Mouse (Mus musculus): ENCODE measurements around the gene Mybph. TPM values are rescaled to one million over a fixed set of nuclear protein-coding genes. Genes with fewer than 3 reads are reported as not detected.
A peak's percentile ranks its signal among the peaks of the same experiment; 100 is the strongest.

Mybph gene
- polyA plus RNA-seq, 1 experiment = not detected

DNA sequence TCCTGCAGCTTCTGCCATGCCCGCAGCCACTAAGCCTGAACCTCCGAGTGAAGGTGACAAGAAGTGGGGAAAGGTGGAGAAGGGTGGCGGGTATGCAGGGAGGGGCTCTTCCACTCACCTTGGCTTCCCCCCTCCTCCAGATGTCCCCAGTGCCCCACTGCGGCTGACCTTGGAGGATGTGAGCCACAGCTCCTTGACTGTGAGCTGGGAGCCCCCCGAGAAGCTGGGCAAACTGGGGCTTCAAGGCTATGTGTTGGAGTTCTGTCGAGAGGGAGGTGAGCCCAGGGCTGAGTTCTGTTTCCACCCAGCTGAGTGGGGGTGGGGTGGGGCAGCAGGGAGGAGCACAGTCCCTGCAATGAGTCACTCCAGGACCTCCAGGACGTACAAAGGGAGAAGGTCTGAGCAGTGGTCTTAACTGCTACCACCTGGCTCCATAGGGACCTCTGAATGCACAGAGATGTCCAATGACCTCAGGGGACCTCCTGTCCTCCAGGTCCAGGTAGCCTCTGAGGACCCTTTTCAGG lies 488 bp downstream of the Mybph start:
- Histone ChIP-seq H3K4me1 (ENCODE audit: control insufficient read depth, insufficient read depth, low read length) (peaks cover 66% of the 10 kb centered on the region), H3K4me3 (ENCODE audit: insufficient read depth, low read depth, low read length) (no peak overlapping the region), H3K27ac (ENCODE audit: insufficient read depth, low read depth, low read length) (no peak overlapping the region)
- TF ChIP-seq CTCF (IDR thresholded peaks at IDR 0.05; ENCODE audit: insufficient read depth, low read depth, low read length) (no peak), POLR2A (IDR thresholded peaks at IDR 0.05; ENCODE audit: insufficient read depth, low read depth, low read length) (no peak)
- 72% methylated on average over 7 of the region's 7 CpGs for WGBS

DNA sequence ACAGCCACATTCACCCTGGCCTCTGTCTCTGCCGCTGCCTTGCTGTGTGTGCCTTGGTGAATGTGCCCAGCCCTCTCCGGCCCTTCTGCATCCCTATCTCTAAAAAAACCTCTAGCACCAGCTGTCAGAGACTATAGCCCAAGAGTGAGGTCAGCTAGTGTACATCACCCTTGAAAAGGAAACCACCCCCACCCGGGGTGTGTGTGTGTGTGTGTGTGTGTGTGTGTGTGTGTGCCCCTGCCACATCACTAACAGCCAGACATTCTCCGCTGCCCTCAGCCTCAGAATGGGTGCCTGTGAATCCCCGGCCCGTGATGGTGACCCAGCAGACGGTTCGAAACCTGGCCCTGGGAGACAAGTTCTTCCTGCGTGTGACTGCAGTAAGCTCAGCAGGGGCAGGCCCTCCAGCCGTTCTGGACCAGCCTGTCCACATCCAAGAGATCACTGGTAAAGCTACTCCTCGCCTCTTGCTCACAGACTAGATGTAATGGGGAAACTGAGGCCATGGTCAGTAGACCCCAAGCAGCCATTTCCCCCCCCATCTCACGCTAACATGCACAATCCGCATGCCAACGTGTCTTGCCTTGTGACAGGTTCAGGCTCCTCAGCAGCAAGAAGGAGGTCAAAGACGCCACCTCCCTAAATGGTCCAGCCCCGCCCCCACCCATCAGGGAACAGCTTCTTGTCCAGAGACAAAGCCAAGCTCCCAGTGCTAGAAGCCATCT lies 1.2 kb downstream of the Mybph start:
- TF ChIP-seq POLR2A (IDR thresholded peaks at IDR 0.05; ENCODE audit: insufficient read depth, low read depth, low read length) (no peak), CTCF (IDR thresholded peaks at IDR 0.05; ENCODE audit: insufficient read depth, low read depth, low read length) (no peak)
- WGBS = 87% methylated on average over 16 of the region's 16 CpGs
- Histone ChIP-seq H3K4me3 (ENCODE audit: insufficient read depth, low read depth, low read length) (no peak overlapping the region), H3K27ac (ENCODE audit: insufficient read depth, low read depth, low read length) (no peak overlapping the region), H3K4me1 (ENCODE audit: control insufficient read depth, insufficient read depth, low read length) (peaks cover 65% of the 10 kb centered on the region)

DNA sequence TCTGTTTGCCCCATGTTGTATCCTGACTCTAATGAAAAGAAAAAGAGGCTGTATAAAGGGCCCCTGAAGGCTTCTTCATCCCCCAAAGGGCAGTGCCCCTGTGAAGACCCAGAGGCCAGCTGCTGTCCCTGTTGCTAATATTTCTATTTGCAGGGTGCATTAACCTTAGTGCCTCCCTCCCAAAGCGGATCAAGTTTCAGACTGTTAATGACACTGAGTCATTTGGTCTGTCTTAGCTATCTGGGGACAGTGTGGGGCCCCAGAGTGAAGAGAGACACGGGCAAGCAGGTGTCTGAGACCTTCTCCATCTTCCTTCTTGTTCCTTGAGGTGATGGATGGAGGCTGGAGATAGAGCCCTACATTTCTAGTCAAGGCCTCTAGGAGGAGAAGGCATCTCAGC lies 1.9 kb downstream of the Mybph start:
- no peak overlapping the region for H3K27ac ChIP-seq (ENCODE audit: insufficient read depth, low read depth, low read length)
- TF ChIP-seq CTCF (IDR thresholded peaks at IDR 0.05; ENCODE audit: insufficient read depth, low read depth, low read length) (no peak), POLR2A (IDR thresholded peaks at IDR 0.05; ENCODE audit: insufficient read depth, low read depth, low read length) (no peak)
- WGBS = 75% methylated on average over 2 of the region's 2 CpGs
- peaks cover 70% of the 10 kb centered on the region for H3K4me1 ChIP-seq (ENCODE audit: control insufficient read depth, insufficient read depth, low read length)
- no peak overlapping the region for H3K4me3 ChIP-seq (ENCODE audit: insufficient read depth, low read depth, low read length)

DNA sequence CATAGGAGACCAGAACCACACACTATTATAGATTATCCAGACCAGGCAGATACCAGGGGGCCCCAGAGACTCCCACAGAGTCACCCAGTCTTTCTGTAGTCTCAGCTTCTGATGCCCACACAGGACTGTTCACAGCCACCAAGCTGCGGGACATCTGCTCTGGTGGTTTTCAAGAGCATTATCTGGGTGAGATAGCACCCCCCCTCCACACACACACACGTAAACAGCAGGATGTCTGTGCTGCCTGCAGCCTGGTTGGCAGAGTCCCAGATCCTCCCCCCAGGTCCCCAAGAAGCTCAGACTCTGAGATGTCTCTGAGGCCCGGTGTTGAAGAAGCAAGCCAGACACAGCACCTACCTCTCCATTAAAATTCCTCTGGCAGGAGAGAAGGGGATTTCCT lies 2.3 kb downstream of the Mybph start:
- 22% methylated on average over 3 of the region's 3 CpGs for WGBS
- H3K27ac ChIP-seq (ENCODE audit: insufficient read depth, low read depth, low read length) = 0 out of 2 replicates have a peak overlapping the region, but pooled peaks have one; percentile 6
- H3K4me1 ChIP-seq (ENCODE audit: control insufficient read depth, insufficient read depth, low read length) = peaks cover 71% of the 10 kb centered on the region
- H3K4me3 ChIP-seq (ENCODE audit: insufficient read depth, low read depth, low read length) = no peak overlapping the region
- TF ChIP-seq POLR2A (IDR thresholded peaks at IDR 0.05; ENCODE audit: insufficient read depth, low read depth, low read length) (no peak), CTCF (IDR thresholded peaks at IDR 0.05; ENCODE audit: insufficient read depth, low read depth, low read length) (no peak)

DNA sequence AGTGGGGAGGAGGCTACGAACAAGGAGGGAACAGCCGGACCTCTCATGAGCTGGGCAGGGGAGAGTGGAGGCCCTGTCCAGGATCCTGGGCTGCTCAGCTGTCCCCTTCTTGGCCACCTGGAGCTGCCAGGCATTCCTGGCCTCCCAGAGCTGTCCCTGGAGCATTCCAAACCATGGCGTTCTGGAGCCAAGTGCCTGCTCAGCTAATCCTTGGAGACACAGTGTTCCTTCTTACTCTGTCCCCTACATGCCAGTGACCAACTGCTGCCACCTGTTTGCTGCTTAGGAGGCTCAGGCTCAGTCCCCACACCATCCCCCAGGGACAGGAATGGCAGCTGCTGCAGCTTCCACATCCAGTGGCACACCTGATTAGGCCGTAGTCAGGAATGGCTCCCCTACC lies 2.7 kb downstream of the Mybph start:
- peaks cover 75% of the 10 kb centered on the region for H3K4me1 ChIP-seq (ENCODE audit: control insufficient read depth, insufficient read depth, low read length)
- H3K4me3 ChIP-seq (ENCODE audit: insufficient read depth, low read depth, low read length) = no peak overlapping the region
- TF ChIP-seq CTCF (IDR thresholded peaks at IDR 0.05; ENCODE audit: insufficient read depth, low read depth, low read length) = no peak
- no peak for TF ChIP-seq POLR2A (IDR thresholded peaks at IDR 0.05; ENCODE audit: insufficient read depth, low read depth, low read length)
- 55% methylated on average over 4 of the region's 4 CpGs for WGBS
- H3K27ac ChIP-seq (ENCODE audit: insufficient read depth, low read depth, low read length) = peak overlapping the region; percentile 6; the same call in 1 of the 2 replicates

DNA sequence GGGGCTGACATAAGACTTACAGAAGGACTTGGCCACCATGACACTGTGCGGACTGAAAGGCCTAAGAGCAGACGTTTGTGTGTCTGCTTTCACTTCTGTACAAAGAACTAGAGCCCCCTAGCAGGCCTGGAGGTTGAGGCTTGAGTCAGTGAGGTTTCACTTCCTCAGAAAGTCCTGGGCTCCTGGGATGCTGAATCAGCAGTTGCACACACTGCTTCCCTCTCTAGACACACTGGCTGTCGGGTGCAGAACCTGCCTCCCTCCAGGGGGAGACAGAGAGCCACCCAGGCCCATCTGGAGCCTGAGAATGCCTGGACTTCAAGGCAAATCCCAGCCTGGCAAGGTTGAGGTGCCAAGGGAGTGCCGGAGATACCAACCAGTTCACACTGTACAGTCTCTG lies 3.1 kb downstream of the Mybph start:
- WGBS = 63% methylated on average over 4 of the region's 4 CpGs
- TF ChIP-seq CTCF (IDR thresholded peaks at IDR 0.05; ENCODE audit: insufficient read depth, low read depth, low read length) = peak; percentile 35; the same call in 1 of the 2 replicates
- TF ChIP-seq POLR2A (IDR thresholded peaks at IDR 0.05; ENCODE audit: insufficient read depth, low read depth, low read length) = no peak
- Histone ChIP-seq H3K4me1 (ENCODE audit: control insufficient read depth, insufficient read depth, low read length) (peaks cover 74% of the 10 kb centered on the region), H3K27ac (ENCODE audit: insufficient read depth, low read depth, low read length) (peak overlapping the region; percentile 6; the same call in 1 of the 2 replicates), H3K4me3 (ENCODE audit: insufficient read depth, low read depth, low read length) (no peak overlapping the region)

DNA sequence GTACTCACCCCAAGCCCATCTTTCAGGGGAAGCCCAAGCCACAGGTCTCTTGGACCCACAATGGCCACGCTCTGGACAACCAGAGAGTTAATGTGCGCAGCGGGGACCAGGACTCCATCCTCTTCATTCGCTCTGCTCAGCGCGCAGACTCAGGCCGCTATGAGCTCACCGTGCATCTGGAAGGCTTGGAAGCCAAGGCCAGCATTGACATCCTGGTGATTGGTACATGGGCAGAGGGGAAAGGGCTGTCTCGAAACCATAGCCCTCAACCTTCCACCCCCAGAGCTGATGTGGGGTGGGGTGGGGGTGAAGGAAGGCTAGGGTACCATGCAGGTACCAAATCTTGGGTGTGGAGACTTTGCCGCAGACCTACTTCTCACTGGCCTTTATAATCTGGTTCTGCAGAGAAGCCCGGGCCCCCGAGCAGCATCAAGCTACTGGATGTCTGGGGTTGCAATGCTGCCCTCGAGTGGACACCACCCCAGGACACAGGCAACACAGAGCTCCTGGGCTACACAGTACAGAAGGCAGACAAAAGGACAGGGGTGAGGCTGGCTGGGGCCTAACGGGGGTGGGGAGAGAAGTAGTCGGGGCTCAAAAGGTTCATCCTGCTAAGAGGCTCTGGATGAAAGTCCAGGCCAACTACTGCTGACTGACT lies 4.2 kb downstream of the Mybph start:
- Histone ChIP-seq H3K27ac (ENCODE audit: insufficient read depth, low read depth, low read length) (no peak overlapping the region), H3K4me1 (ENCODE audit: control insufficient read depth, insufficient read depth, low read length) (peaks cover 81% of the 10 kb centered on the region), H3K4me3 (ENCODE audit: insufficient read depth, low read depth, low read length) (no peak overlapping the region)
- 80% methylated on average over 15 of the region's 15 CpGs for WGBS
- TF ChIP-seq POLR2A (IDR thresholded peaks at IDR 0.05; ENCODE audit: insufficient read depth, low read depth, low read length) (no peak), CTCF (IDR thresholded peaks at IDR 0.05; ENCODE audit: insufficient read depth, low read depth, low read length) (no peak)

DNA sequence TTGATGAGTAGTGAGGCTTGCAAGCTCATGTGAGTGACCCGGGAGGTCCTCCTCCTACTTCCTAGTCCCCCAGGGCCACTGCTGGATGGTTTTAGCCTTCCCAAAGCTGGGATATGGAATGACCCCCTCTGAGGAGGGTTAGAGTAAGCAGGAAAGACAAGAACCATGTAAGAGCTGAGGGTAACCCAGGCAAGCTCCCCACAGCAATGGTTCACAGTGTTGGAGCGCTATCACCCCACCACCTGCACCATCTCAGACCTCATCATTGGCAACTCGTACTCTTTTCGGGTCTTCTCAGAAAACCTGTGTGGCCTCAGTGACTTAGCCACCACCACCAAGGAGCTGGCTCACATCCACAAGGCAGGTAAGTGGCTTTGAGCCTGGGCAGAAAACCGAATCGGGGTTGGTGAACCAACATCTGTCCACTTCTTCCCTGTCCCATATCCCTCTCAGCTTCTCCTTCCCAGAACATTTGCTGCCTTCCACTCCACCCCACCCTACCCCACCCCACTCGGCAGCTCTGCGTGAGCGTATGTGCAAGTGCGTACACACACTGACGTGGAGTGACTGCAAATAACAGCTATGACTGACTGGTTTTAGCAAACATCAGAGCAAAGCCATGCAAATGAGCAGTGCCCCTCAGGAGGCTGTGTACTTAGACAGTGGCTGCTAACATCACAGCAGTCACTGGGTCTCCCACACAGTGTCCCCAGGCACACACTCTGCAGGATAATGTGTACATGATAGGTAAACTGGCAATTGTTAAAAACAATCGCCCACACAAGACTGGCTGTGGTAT lies 5.1 kb downstream of the Mybph start:
- TF ChIP-seq POLR2A (IDR thresholded peaks at IDR 0.05; ENCODE audit: insufficient read depth, low read depth, low read length) = no peak
- no peak for TF ChIP-seq CTCF (IDR thresholded peaks at IDR 0.05; ENCODE audit: insufficient read depth, low read depth, low read length)
- Histone ChIP-seq H3K4me1 (ENCODE audit: control insufficient read depth, insufficient read depth, low read length) (peaks cover 76% of the 10 kb centered on the region), H3K27ac (ENCODE audit: insufficient read depth, low read depth, low read length) (no peak overlapping the region), H3K4me3 (ENCODE audit: insufficient read depth, low read depth, low read length) (no peak overlapping the region)
- WGBS = 68% methylated on average over 12 of the region's 12 CpGs

All from olfactory bulb, adult 2 months (tissue).